Mouse (Mus musculus) frontal cortex, adult (tissue): ENCODE data around the gene Igfbp7.

Experiments used
- ATAC-seq: cut with Nextera tagmentation; 2 replicates; pipeline ENCODE4 v1.9.2; 2017; ENCODE audit warnings: mild to moderate bottlenecking, moderate library complexity, mixed read lengths; ENCODE audit not compliant: low TSS enrichment

The Igfbp7 gene

GRCm38 (mm10) chr5:77349971-77350658 is 57.7 kb downstream of the Igfbp7 start:
- ATAC-seq, result no peak

- ATAC-seq, result no peak
These were observed 58.9 kb downstream of the Igfbp7 start for GRCm38 (mm10) chr5:77348901-77349300.

GRCm38 (mm10) chr5:77340033-77340432 is 67.8 kb downstream of the Igfbp7 start:
- no peak for ATAC-seq

GRCm38 (mm10) chr5:77330154-77330553 is 77.7 kb downstream of the Igfbp7 start:
- ATAC-seq, result peak; percentile 59; the same call in 1 of the 2 replicates

GRCm38 (mm10) chr5:77324936-77325335 is 82.9 kb downstream of the Igfbp7 start:
- no peak for ATAC-seq

GRCm38 (mm10) chr5:77314986-77315385 is 92.9 kb downstream of the Igfbp7 start:
- no peak for ATAC-seq

GRCm38 (mm10) chr5:77314206-77314605 is 93.6 kb downstream of the Igfbp7 start:
- ATAC-seq, result no peak

- ATAC-seq, result peak; percentile 90
These were observed 97.7 kb downstream of the Igfbp7 start, which contains the start of the genes Noa1 and Polr2b for GRCm38 (mm10) chr5:77309924-77310772. TSS of gene Noa1 (minus strand) at chr5:77310084. TSS of gene Polr2b (plus strand) at chr5:77310147.

GRCm38 (mm10) chr5:77309051-77309906 is 98.6 kb downstream of the Igfbp7 start:
- ATAC-seq, result peak; percentile 45

GRCm38 (mm10) chr5:77307821-77308553 is 99.9 kb downstream of the Igfbp7 start:
- no peak for ATAC-seq

GRCm38 (mm10) chr5:77301296-77301903 is 106.4 kb downstream of the Igfbp7 start:
- ATAC-seq, result peak; percentile 90

GRCm38 (mm10) chr5:77299486-77299885 is 108.4 kb downstream of the Igfbp7 start:
- no peak for ATAC-seq
